Mouse (Mus musculus) heart, adult 2 months (tissue): ENCODE results near the gene Gm10134. TPM values are rescaled to one million over a fixed set of nuclear protein-coding genes. Genes with fewer than 3 reads are reported as not detected.
"Not testable (repeated sequence)": the region's sequence is repeated elsewhere in the genome, so short reads cannot be mapped to it uniquely, and the experiment has no call there.

ENCODE experiments used
- DNase-seq, 2 experiments: peaks; one replicate each; pipeline ENCODE4 v3.0.0; 2021
- H3K27ac ChIP-seq: fragments of 200-600 bp; 2 replicates; pipeline ENCODE4 v1.8.1; 2022
- H3K27me3 ChIP-seq: fragments of 200-500 bp; 2 replicates; pipeline ENCODE4 v1.6.1; 2012; ENCODE audit warnings: mild to moderate bottlenecking, low read length, inconsistent platforms, mixed read lengths; ENCODE audit not compliant: control insufficient read depth, insufficient read depth
- H3K36me3 ChIP-seq: fragments of 200-500 bp; 2 replicates; pipeline ENCODE4 v1.6.1; 2012; ENCODE audit warnings: low read length, inconsistent platforms; ENCODE audit not compliant: control insufficient read depth, insufficient read depth
- H3K4me1 ChIP-seq: fragments of 200-500 bp; 2 replicates; pipeline ENCODE4 v1.6.1; 2011; ENCODE audit warnings: low read length; ENCODE audit not compliant: control insufficient read depth, insufficient read depth
- H3K4me3 ChIP-seq: fragments of 200-600 bp; 2 replicates; pipeline ENCODE4 v1.8.1; 2022
- H3K79me2 ChIP-seq: fragments of 200-500 bp; replicated peaks from 2 replicates; pipeline ENCODE4 v1.6.1; 2012; ENCODE audit warnings: mild to moderate bottlenecking, inconsistent platforms, low read length, moderate library complexity, mixed read lengths; ENCODE audit not compliant: control insufficient read depth, insufficient read depth
- H3K9ac ChIP-seq: fragments of 200-500 bp; 2 replicates; pipeline ENCODE4 v1.6.1; 2012; ENCODE audit warnings: low read depth, mild to moderate bottlenecking, control low read depth, inconsistent platforms, low read length, mixed read lengths
- CTCF ChIP-seq: fragments of 200-600 bp; IDR thresholded peaks from 2 replicates; pipeline ENCODE4 v1.8.1; 2022; ENCODE audit warnings: antibody characterized with exemption, mild to moderate bottlenecking, moderate library complexity
- EP300 ChIP-seq: fragments of 200-500 bp; IDR thresholded peaks from 2 replicates; pipeline ENCODE4 v1.6.1; 2011; ENCODE audit warnings: low read depth, low read length, control low read depth; ENCODE audit not compliant: insufficient read depth
- POLR2A ChIP-seq: fragments of 200-500 bp; IDR thresholded peaks from 2 replicates; pipeline ENCODE4 v1.6.1; 2011; ENCODE audit warnings: mild to moderate bottlenecking, low read depth, low read length, control low read depth; ENCODE audit not compliant: insufficient read depth
- WGBS: fragments of 180-500 bp; shearing (Covaris S2); methylation state at CpG from one replicate; pipeline ENCODE4 v1.1.7; 2018; 5-methylcytosine and 5-hydroxymethylcytosine counted together
- intact Hi-C: fragments of 180-260 bp; cut with DNase I; formaldehyde crosslinking; loops from one replicate; pipeline ENCODE4 v1.15.1; 2025
- polyA plus RNA-seq: library from polyadenylated mRNA; depleted of rRNA; stranded (reverse); fragments of >200 nt; gene quantifications from 2 replicates; pipeline ENCODE4 v1.2.3, GENCODE M21; 2012
- total RNA-seq, 2 experiments: library from RNA; stranded (reverse); gene quantifications; 2 replicates each; pipeline ENCODE4 v1.2.3; 2021

Gm10134 gene
- total and polyA plus RNA-seq, 3 experiments: 0.47 to 1.7 (median 1.0) TPM

GRCm38 (mm10) chr2:28468486-28469225 is 37.2 kb upstream of the Gm10134 start:
- Histone ChIP-seq H3K27ac (peak overlapping the region; percentile 80), H3K36me3 (no peaks in the 10 kb centered on the region), H3K9ac (peak overlapping the region; percentile 92), H3K4me3 (peak overlapping the region; percentile 71), H3K79me2 (no peaks in the 10 kb centered on the region), H3K4me1 (peaks cover 5% of the 10 kb centered on the region), H3K27me3 (no peaks in the 10 kb centered on the region)
- 54% methylated on average over 18 of the region's 18 CpGs for WGBS
- intact Hi-C loops: no loop called here
- peak in 1 of 2 experiments; percentile 16 for DNase-seq
- no peak for TF ChIP-seq EP300
- no peak for TF ChIP-seq POLR2A
- TF ChIP-seq CTCF: no peak

- WGBS: 98% methylated on average over 14 of the region's 14 CpGs
- Histone ChIP-seq H3K4me1 (peaks cover 5% of the 10 kb centered on the region), H3K36me3 (no peaks in the 10 kb centered on the region), H3K27me3 (no peaks in the 10 kb centered on the region), H3K9ac (no peak overlapping the region), H3K4me3 (no peak overlapping the region), H3K27ac (no peak overlapping the region), H3K79me2 (no peaks in the 10 kb centered on the region)
- no peak for TF ChIP-seq EP300
- TF ChIP-seq POLR2A: no peak
- TF ChIP-seq CTCF: no peak
- no peak for DNase-seq
- intact Hi-C loops: no loop called here
Measured at GRCm38 (mm10) chr2:28469461-28469860, 36.4 kb upstream of the Gm10134 start.

GRCm38 (mm10) chr2:28470591-28470990 is 35.3 kb upstream of the Gm10134 start:
- no peak overlapping the region for H3K27ac ChIP-seq
- H3K9ac ChIP-seq: no peak overlapping the region
- WGBS: 89% methylated on average over 2 of the region's 2 CpGs
- intact Hi-C loops: no loop called here
- no peaks in the 10 kb centered on the region for H3K27me3 ChIP-seq
- no peak overlapping the region for H3K4me3 ChIP-seq
- no peaks in the 10 kb centered on the region for H3K36me3 ChIP-seq
- peaks cover 5% of the 10 kb centered on the region for H3K4me1 ChIP-seq
- peak in 1 of 2 experiments; percentile 8 for DNase-seq
- H3K79me2 ChIP-seq: no peaks in the 10 kb centered on the region
- TF ChIP-seq CTCF (no peak), EP300 (no peak), POLR2A (no peak)

GRCm38 (mm10) chr2:28472011-28472410 is 33.9 kb upstream of the Gm10134 start:
- H3K9ac ChIP-seq, H3K36me3 ChIP-seq, H3K4me3 ChIP-seq, intact Hi-C loops, H3K79me2 ChIP-seq, H3K27me3 ChIP-seq, H3K27ac ChIP-seq, H3K4me1 ChIP-seq: not testable (repeated sequence)
- DNase-seq: peak in 1 of 2 experiments; percentile 7
- 92% methylated on average over 8 of the region's 8 CpGs for WGBS

- intact Hi-C loops: not testable (repeated sequence)
Measured at GRCm38 (mm10) chr2:28477993-28478392, 27.9 kb upstream of the Gm10134 start.

GRCm38 (mm10) chr2:28479208-28480204 is 26.4 kb upstream of the Gm10134 start:
- peak in 1 of 2 experiments; percentile 15 for DNase-seq
- intact Hi-C loops: no loop called here
- no peak overlapping the region for H3K4me3 ChIP-seq
- no peaks in the 10 kb centered on the region for H3K27me3 ChIP-seq
- H3K27ac ChIP-seq: no peak overlapping the region
- 71% methylated on average over 20 of the region's 20 CpGs for whole genome bisulfite sequencing
- no peaks in the 10 kb centered on the region for H3K4me1 ChIP-seq
- no peak overlapping the region for H3K9ac ChIP-seq
- no peaks in the 10 kb centered on the region for H3K79me2 ChIP-seq
- TF ChIP-seq EP300: no peak
- TF ChIP-seq CTCF: no peak
- no peak for TF ChIP-seq POLR2A
- no peaks in the 10 kb centered on the region for H3K36me3 ChIP-seq

More at GRCm38 (mm10) chr2:28477993-28478392, 27.9 kb upstream of the Gm10134 start:
- not testable (repeated sequence) for H3K9ac ChIP-seq, H3K4me1 ChIP-seq, H3K4me3 ChIP-seq, H3K79me2 ChIP-seq, H3K27me3 ChIP-seq, DNase-seq, H3K27ac ChIP-seq, H3K36me3 ChIP-seq
- 87% methylated on average over 5 of the region's 5 CpGs for WGBS
